8 mouse cellular contexts compared by ENCODE assay signal in genomic region chr5:20702480-20703303, GRCm38 (mm10).
DNase-seq lines count a peak whose midpoint lies in the region; ATAC-seq and TF ChIP-seq lines count a peak whose summit lies in the region.

No protein-coding gene starts in this region.

- DNase-seq in B cell, adult 2 months: peak; percentile 13 to 34
- DNase-seq in G1E (ENCODE audit: low spot score): peak; percentile 4
- DNase-seq in cerebellum, adult 9-11 months: peak; percentile 55
- DNase-seq in frontal cortex, postnatal 25 days (ENCODE audit: low spot score in 2 of 2): peak; percentile 40 to 42
- no peak for DNase-seq in liver, embryonic 14.5 days (ENCODE audit: low read depth in 3 of 3, low spot score in 3 of 3)

- peak overlapping the region; percentile 87 for H3K4me2 ChIP-seq in kidney, embryonic 14.5 days (replicated peaks; ENCODE audit: low read depth, low read length)
- peak overlapping the region; percentile 61 for H3K4me2 ChIP-seq in liver, embryonic 14.5 days (ENCODE audit: low read depth)
- H3K4me2 ChIP-seq in neural tube, embryonic 14.5 days (ENCODE audit: low read depth, low read length): peak overlapping the region; percentile 72

- H3K36me3 ChIP-seq in G1E (replicated peaks): no peaks in the 10 kb centered on the region
- H3K36me3 ChIP-seq in kidney, embryonic 14.5 days (ENCODE audit: control insufficient read depth, insufficient read depth, low read length): no peaks in the 10 kb centered on the region
- H3K36me3 ChIP-seq in liver, embryonic 14.5 days (replicated peaks; ENCODE audit: control insufficient read depth, insufficient read depth, low read depth): no peaks in the 10 kb centered on the region
- H3K36me3 ChIP-seq in neural tube, embryonic 14.5 days (ENCODE audit: control insufficient read depth, insufficient read depth, low read length): no peaks in the 10 kb centered on the region

- TF ChIP-seq EP300 in liver, embryonic 14.5 days (IDR thresholded peaks at IDR 0.05; ENCODE audit: low read depth): no peak

- H3K9ac ChIP-seq in kidney, embryonic 14.5 days (ENCODE audit: low read depth, low read length): peak overlapping the region; percentile 87
- H3K9ac ChIP-seq in liver, embryonic 14.5 days (replicated peaks): no peak overlapping the region
- peak overlapping the region; percentile 90 for H3K9ac ChIP-seq in neural tube, embryonic 14.5 days (replicated peaks; ENCODE audit: low read depth, low read length)

- peak overlapping the region; percentile 73 for H3K4me3 ChIP-seq in G1E (ENCODE audit: low read depth, low read length)
- H3K4me3 ChIP-seq in kidney, embryonic 14.5 days (ENCODE audit: low read length): peak overlapping the region; percentile 69
- peak overlapping the region; percentile 55 for H3K4me3 ChIP-seq in liver, embryonic 14.5 days (ENCODE audit: insufficient read depth in 1 of 2, low read depth in 2 of 2, low read length in 2 of 2)
- peak overlapping the region; percentile 66 for H3K4me3 ChIP-seq in neural tube, embryonic 14.5 days (ENCODE audit: low read depth, low read length)

- peaks cover 34% of the 10 kb centered on the region for H3K27me3 ChIP-seq in G1E (ENCODE audit: insufficient read depth, low read length)
- no peaks in the 10 kb centered on the region for H3K27me3 ChIP-seq in kidney, embryonic 14.5 days (ENCODE audit: control insufficient read depth, insufficient read depth, low read length)
- peaks cover 18% of the 10 kb centered on the region for H3K27me3 ChIP-seq in liver, embryonic 14.5 days (ENCODE audit: control insufficient read depth, insufficient read depth, low read length)
- no peaks in the 10 kb centered on the region for H3K27me3 ChIP-seq in neural tube, embryonic 14.5 days (ENCODE audit: control insufficient read depth, insufficient read depth, low read length)

- peak overlapping the region; percentile 95 for H3K27ac ChIP-seq in kidney, embryonic 14.5 days (ENCODE audit: low read depth, low read length)
- H3K27ac ChIP-seq in liver, embryonic 14.5 days: no peak overlapping the region
- H3K27ac ChIP-seq in neural tube, embryonic 14.5 days (ENCODE audit: low read depth, low read length): peak overlapping the region; percentile 98

- no peaks in the 10 kb centered on the region for H3K9me3 ChIP-seq in G1E (replicated peaks)
- H3K9me3 ChIP-seq in kidney, embryonic 14.5 days (ENCODE audit: control insufficient read depth, low read length): no peaks in the 10 kb centered on the region
- no peaks in the 10 kb centered on the region for H3K9me3 ChIP-seq in liver, embryonic 14.5 days (ENCODE audit: control insufficient read depth, low read length)
- H3K9me3 ChIP-seq in neural tube, embryonic 14.5 days (ENCODE audit: control insufficient read depth, low read length): no peaks in the 10 kb centered on the region

- no peak for ATAC-seq in G1E (ENCODE audit: extremely low read depth, insufficient number of reproducible peaks, low FRiP score, poor library complexity, severe bottlenecking)
- ATAC-seq in kidney, embryonic 14.5 days (ENCODE audit: low FRiP score, low TSS enrichment): no peak; the same call in 1 of the 2 replicates
- ATAC-seq in liver, embryonic 14.5 days (ENCODE audit: insufficient read depth): peak; percentile 27
- peak; percentile 65 for ATAC-seq in neural tube, embryonic 14.5 days (ENCODE audit: low read depth)
- no peak for ATAC-seq in erythroid progenitor cell, adult 5-6 weeks (replicated peaks; ENCODE audit: low FRiP score, poor library complexity, severe bottlenecking)

- TF ChIP-seq CTCF in G1E (IDR thresholded peaks at IDR 0.05; ENCODE audit: low read depth, low read length): no peak
- no peak for TF ChIP-seq CTCF in liver, embryonic 14.5 days (IDR thresholded peaks at IDR 0.05; ENCODE audit: low read depth)

- H3K4me1 ChIP-seq in G1E (ENCODE audit: insufficient read depth, low read depth, low read length): peaks cover 27% of the 10 kb centered on the region
- H3K4me1 ChIP-seq in kidney, embryonic 14.5 days (ENCODE audit: control insufficient read depth, insufficient read depth, low read length): no peaks in the 10 kb centered on the region
- H3K4me1 ChIP-seq in liver, embryonic 14.5 days (replicated peaks; ENCODE audit: control insufficient read depth in 2 of 2, insufficient read depth in 2 of 2, low read length in 1 of 2): no peaks in the 10 kb centered on the region
- peaks cover 3% of the 10 kb centered on the region; the same call in 1 of the 2 replicates for H3K4me1 ChIP-seq in neural tube, embryonic 14.5 days (ENCODE audit: control insufficient read depth, insufficient read depth, low read length)

- 1% methylated on average over 43 of the region's 57 CpGs for WGBS in kidney, embryonic 14.5 days
- under 1% methylated on average over 53 of the region's 57 CpGs for WGBS in liver, embryonic 14.5 days (ENCODE audit: insufficient replicate concordance)
- WGBS in neural tube, embryonic 14.5 days: 1% methylated on average over 57 of the region's 57 CpGs

Comparison
In these comparisons a context has a peak if more than half of its experiments do, and no peak if none do; other contexts are left out.
1. DNase-seq: peak in B cell, adult 2 months (2 of 2), G1E (single experiment), cerebellum, adult 9-11 months (single experiment) and frontal cortex, postnatal 25 days (2 of 2); none in liver, embryonic 14.5 days (0 of 3).
2. ATAC-seq: peak in liver, embryonic 14.5 days (single experiment) and neural tube, embryonic 14.5 days (single experiment); none in G1E (single experiment), kidney, embryonic 14.5 days (single experiment) and erythroid progenitor cell, adult 5-6 weeks (single experiment).
3. Peak in every context shown above with its lines, with median percentiles within 50 percentile points of each other: H3K4me3 ChIP-seq and H3K4me2 ChIP-seq.